Mouse (Mus musculus) megakaryocyte, embryonic 14.5 days (primary cell): ENCODE results near the gene Epb41. TPM values are rescaled to one million over a fixed set of nuclear protein-coding genes. Genes with fewer than 3 reads are reported as not detected.

Source experiments
- H3K27me3 ChIP-seq: replicated peaks from 2 replicates; pipeline ENCODE3; 2012; ENCODE audit warnings: inconsistent platforms
- H3K36me3 ChIP-seq: replicated peaks from 2 replicates; pipeline ENCODE3; 2012; ENCODE audit warnings: low read length, inconsistent platforms, mixed read lengths
- H3K4me1 ChIP-seq: 2 replicates; pipeline ENCODE4 v1.6.1; 2012; ENCODE audit warnings: inconsistent platforms
- H3K4me3 ChIP-seq: replicated peaks from 2 replicates; pipeline ENCODE3; 2012; ENCODE audit warnings: moderate library complexity, mild to moderate bottlenecking, inconsistent platforms
- H3K9me3 ChIP-seq: 2 replicates; pipeline ENCODE4 v1.6.1; 2012; ENCODE audit warnings: inconsistent platforms
- FLI1 ChIP-seq: IDR thresholded peaks from 2 replicates; pipeline ENCODE4 v1.6.1; 2012; ENCODE audit warnings: low read length, inconsistent platforms, mixed read lengths
- GATA1 ChIP-seq: IDR thresholded peaks from 3 replicates; pipeline ENCODE4 v1.6.1; 2012; ENCODE audit warnings: mixed read lengths, low read length, inconsistent platforms, borderline replicate concordance
- polyA plus RNA-seq: library from polyadenylated mRNA; stranded (reverse); fragments of >175 nt; gene quantifications from 2 replicates; pipeline ENCODE4 v1.2.3, GENCODE M21; 2012; ENCODE audit warnings: low replicate concordance; ENCODE audit not compliant: insufficient read depth

The Epb41 gene
- polyA plus RNA-seq, 1 experiment, result 122 TPM

GRCm38 (mm10) chr4:131910237-131910994, 164.7 kb downstream of the Epb41 start:
- Histone ChIP-seq H3K36me3 (peaks cover 46% of the 10 kb centered on the region), H3K4me1 (peaks cover 54% of the 10 kb centered on the region), H3K4me3 (peak overlapping the region; percentile 85), H3K27me3 (peaks cover 32% of the 10 kb centered on the region), H3K9me3 (peaks cover 6% of the 10 kb centered on the region; the same call in 1 of the 2 replicates)
- no peak for TF ChIP-seq GATA1
- no peak for TF ChIP-seq FLI1

- H3K4me1 ChIP-seq, result peaks cover 30% of the 10 kb centered on the region
- no peak overlapping the region for H3K4me3 ChIP-seq
- H3K9me3 ChIP-seq, result peaks cover 6% of the 10 kb centered on the region; the same call in 1 of the 2 replicates
- TF ChIP-seq GATA1, result no peak
- TF ChIP-seq FLI1, result no peak
- H3K27me3 ChIP-seq, result peaks cover 10% of the 10 kb centered on the region
- H3K36me3 ChIP-seq, result peaks cover 58% of the 10 kb centered on the region
Measured at GRCm38 (mm10) chr4:131907912-131908311, 167.2 kb downstream of the Epb41 start.

GRCm38 (mm10) chr4:131906423-131906822, 168.7 kb downstream of the Epb41 start:
- H3K4me1 ChIP-seq, result peaks cover 26% of the 10 kb centered on the region
- H3K4me3 ChIP-seq, result no peak overlapping the region
- peaks cover 6% of the 10 kb centered on the region; the same call in 1 of the 2 replicates for H3K9me3 ChIP-seq
- H3K27me3 ChIP-seq, result peaks cover under 1% of the 10 kb centered on the region
- peaks cover 69% of the 10 kb centered on the region for H3K36me3 ChIP-seq
- no peak for TF ChIP-seq FLI1
- no peak for TF ChIP-seq GATA1

- Histone ChIP-seq H3K9me3 (peaks cover 6% of the 10 kb centered on the region; the same call in 1 of the 2 replicates), H3K4me1 (peaks cover 6% of the 10 kb centered on the region; the same call in 1 of the 2 replicates), H3K4me3 (no peak overlapping the region), H3K27me3 (no peaks in the 10 kb centered on the region), H3K36me3 (peaks cover 84% of the 10 kb centered on the region)
- TF ChIP-seq GATA1 (no peak), FLI1 (no peak)
Measured at GRCm38 (mm10) chr4:131904478-131904877, 170.6 kb downstream of the Epb41 start.

GRCm38 (mm10) chr4:131901090-131901489, 174.0 kb downstream of the Epb41 start:
- H3K27me3 ChIP-seq, result no peaks in the 10 kb centered on the region
- H3K4me1 ChIP-seq, result 0 out of 2 replicates have a peak, but pooled peaks cover 8% of the 10 kb centered on the region
- H3K9me3 ChIP-seq, result no peaks in the 10 kb centered on the region
- TF ChIP-seq GATA1 (no peak), FLI1 (no peak)
- H3K4me3 ChIP-seq, result no peak overlapping the region
- peaks cover 85% of the 10 kb centered on the region for H3K36me3 ChIP-seq

- Histone ChIP-seq H3K9me3 (no peaks in the 10 kb centered on the region), H3K36me3 (peaks cover 77% of the 10 kb centered on the region), H3K27me3 (no peaks in the 10 kb centered on the region), H3K4me1 (0 out of 2 replicates have a peak, but pooled peaks cover 8% of the 10 kb centered on the region), H3K4me3 (no peak overlapping the region)
- no peak for TF ChIP-seq GATA1
- TF ChIP-seq FLI1, result no peak
Measured at GRCm38 (mm10) chr4:131899180-131899554, 176.0 kb downstream of the Epb41 start.

- 0 out of 2 replicates have a peak, but pooled peaks cover 8% of the 10 kb centered on the region for H3K4me1 ChIP-seq
- no peaks in the 10 kb centered on the region for H3K9me3 ChIP-seq
- H3K36me3 ChIP-seq, result peaks cover 77% of the 10 kb centered on the region
Measured at GRCm38 (mm10) chr4:131898503-131899179, 176.5 kb downstream of the Epb41 start.

GRCm38 (mm10) chr4:131897787-131898186, 177.3 kb downstream of the Epb41 start:
- no peak overlapping the region for H3K4me3 ChIP-seq
- H3K36me3 ChIP-seq, result peaks cover 83% of the 10 kb centered on the region
- H3K4me1 ChIP-seq, result 0 out of 2 replicates have a peak, but pooled peaks cover 8% of the 10 kb centered on the region
- TF ChIP-seq FLI1 (no peak), GATA1 (no peak)
- H3K9me3 ChIP-seq, result no peaks in the 10 kb centered on the region
- H3K27me3 ChIP-seq, result no peaks in the 10 kb centered on the region

More at GRCm38 (mm10) chr4:131898503-131899179, 176.5 kb downstream of the Epb41 start:
- Histone ChIP-seq H3K4me3 (no peak overlapping the region), H3K27me3 (no peaks in the 10 kb centered on the region)
- TF ChIP-seq FLI1 (no peak), GATA1 (no peak)

GRCm38 (mm10) chr4:131897109-131897508, 178.0 kb downstream of the Epb41 start:
- Histone ChIP-seq H3K4me3 (no peak overlapping the region), H3K36me3 (peaks cover 83% of the 10 kb centered on the region), H3K4me1 (0 out of 2 replicates have a peak, but pooled peaks cover 7% of the 10 kb centered on the region), H3K9me3 (no peaks in the 10 kb centered on the region), H3K27me3 (no peaks in the 10 kb centered on the region)
- no peak for TF ChIP-seq FLI1
- no peak for TF ChIP-seq GATA1

- Histone ChIP-seq H3K4me3 (no peak overlapping the region), H3K9me3 (no peaks in the 10 kb centered on the region), H3K4me1 (peaks cover 53% of the 10 kb centered on the region), H3K27me3 (no peaks in the 10 kb centered on the region), H3K36me3 (peaks cover 90% of the 10 kb centered on the region)
- TF ChIP-seq FLI1, result no peak
- TF ChIP-seq GATA1, result no peak
Measured at GRCm38 (mm10) chr4:131890692-131891091, 184.4 kb downstream of the Epb41 start.
